Mouse (Mus musculus) embryo, embryonic 9.5 days (tissue): ENCODE measurements around the gene Mcu.

Source experiments
- DNase-seq: peaks from one replicate; pipeline ENCODE4 v3.0.0-alpha.2; 2017; ENCODE audit errors: extremely low spot score

Mcu gene

GRCm38 (mm10) chr10:59429448-59430135, 186.9 kb downstream of the Mcu start:
- DNase-seq: no peak

GRCm38 (mm10) chr10:59426371-59426770, 190.1 kb downstream of the Mcu start:
- DNase-seq: no peak

GRCm38 (mm10) chr10:59425369-59425768, 191.1 kb downstream of the Mcu start:
- no peak for DNase-seq

DNA sequence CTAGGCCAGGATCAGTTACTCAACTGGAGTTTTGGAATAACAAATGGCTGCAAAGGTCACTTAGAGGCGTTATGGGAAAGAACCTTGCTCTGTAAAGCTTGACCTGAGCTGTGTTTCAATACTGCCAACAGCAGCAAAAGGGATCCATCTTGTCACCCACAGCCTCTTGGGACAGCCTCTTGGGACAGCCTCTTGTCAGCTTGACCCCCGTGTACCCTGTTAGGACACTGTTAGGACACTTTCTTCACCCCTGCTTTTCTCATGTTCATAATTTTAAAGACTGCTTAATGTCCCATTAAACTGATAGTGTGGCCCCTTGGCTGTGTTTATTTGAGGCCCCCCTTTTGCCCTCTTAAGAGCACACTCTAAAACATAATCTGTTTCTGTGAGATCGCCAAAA, 192.0 kb downstream of the Mcu start:
- no peak for DNase-seq

DNA sequence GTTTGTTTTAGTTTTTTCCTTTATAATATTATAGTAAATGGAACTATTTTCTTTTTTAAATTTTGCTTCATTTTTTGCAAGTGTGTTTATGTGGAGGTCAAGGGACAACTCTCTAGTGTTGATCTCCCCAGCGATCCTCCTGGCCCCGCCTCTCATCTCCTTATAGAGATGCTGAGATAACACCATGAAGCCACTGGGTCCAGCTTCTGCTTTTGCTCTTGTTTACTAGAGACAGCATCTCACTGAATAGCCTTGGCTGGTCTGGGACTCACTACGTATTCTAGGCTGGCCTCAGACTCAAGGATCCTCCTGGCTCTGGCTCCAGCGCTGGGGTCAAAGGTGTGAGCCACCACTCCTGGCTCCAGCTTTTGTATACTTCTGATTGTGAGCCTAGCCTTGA, 197.0 kb downstream of the Mcu start:
- no peak for DNase-seq

- DNase-seq: no peak
Measured at GRCm38 (mm10) chr10:59416623-59417022, 199.9 kb downstream of the Mcu start.

DNA sequence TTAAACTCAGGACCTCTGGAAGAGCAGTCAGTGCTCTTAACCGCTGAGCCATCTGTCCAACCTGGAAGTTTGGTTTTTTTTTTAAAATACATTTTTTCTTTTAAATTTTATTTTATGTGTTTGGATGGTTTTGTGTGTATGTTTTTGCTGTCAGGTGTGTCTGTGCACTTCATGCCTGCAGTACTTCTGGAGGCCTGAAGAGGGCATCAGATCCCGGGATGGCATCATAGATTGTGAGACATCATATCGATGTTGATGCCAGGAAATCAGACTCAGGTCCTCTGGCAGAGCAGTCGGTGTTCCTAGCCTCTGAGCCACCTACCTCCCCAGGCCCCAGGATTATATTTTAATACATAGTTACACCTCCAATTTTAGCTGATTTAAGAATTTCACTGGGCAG, 202.8 kb downstream of the Mcu start:
- no peak for DNase-seq

- no peak for DNase-seq
Measured at GRCm38 (mm10) chr10:59410264-59410663, 206.2 kb downstream of the Mcu start.

DNA sequence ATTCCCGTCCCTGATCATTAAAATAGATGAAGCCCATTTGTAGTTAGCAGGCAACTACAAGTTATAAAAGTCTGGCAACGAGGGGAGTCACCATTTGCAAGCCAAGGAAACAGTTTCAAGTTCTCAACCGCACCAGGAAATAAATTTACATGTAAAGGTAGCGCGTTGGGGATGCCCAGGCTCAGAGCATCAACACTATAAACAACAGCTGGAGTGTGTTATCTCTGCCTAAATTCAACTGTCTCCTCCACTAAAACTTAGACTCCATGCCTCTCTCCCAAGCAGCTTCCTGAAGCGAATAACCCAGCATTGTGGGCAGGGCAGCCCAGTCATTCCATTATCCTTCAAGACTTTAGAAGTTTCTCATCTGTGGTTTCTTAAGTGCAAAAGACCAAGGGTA, 208.0 kb downstream of the Mcu start:
- DNase-seq: no peak

- DNase-seq: no peak
Measured at GRCm38 (mm10) chr10:59403793-59404149, 212.7 kb downstream of the Mcu start.

GRCm38 (mm10) chr10:59402899-59403792, 213.3 kb downstream of the Mcu start, which contains the start of gene Pla2g12b:
Pla2g12b (plus strand) TSS chr10:59403660.
- no peak for DNase-seq
